Mouse (Mus musculus): ENCODE data around the gene Eif4b. TPM values are rescaled to one million over a fixed set of nuclear protein-coding genes. Genes with fewer than 3 reads are reported as not detected.
A peak's percentile ranks its signal among the peaks of the same experiment; 100 is the strongest.
"Not testable (repeated sequence)": the region's sequence is repeated elsewhere in the genome, so short reads cannot be mapped to it uniquely, and the experiment has no call there.

The Eif4b gene
- polyA plus RNA-seq, 1 experiment = 124 TPM

DNA sequence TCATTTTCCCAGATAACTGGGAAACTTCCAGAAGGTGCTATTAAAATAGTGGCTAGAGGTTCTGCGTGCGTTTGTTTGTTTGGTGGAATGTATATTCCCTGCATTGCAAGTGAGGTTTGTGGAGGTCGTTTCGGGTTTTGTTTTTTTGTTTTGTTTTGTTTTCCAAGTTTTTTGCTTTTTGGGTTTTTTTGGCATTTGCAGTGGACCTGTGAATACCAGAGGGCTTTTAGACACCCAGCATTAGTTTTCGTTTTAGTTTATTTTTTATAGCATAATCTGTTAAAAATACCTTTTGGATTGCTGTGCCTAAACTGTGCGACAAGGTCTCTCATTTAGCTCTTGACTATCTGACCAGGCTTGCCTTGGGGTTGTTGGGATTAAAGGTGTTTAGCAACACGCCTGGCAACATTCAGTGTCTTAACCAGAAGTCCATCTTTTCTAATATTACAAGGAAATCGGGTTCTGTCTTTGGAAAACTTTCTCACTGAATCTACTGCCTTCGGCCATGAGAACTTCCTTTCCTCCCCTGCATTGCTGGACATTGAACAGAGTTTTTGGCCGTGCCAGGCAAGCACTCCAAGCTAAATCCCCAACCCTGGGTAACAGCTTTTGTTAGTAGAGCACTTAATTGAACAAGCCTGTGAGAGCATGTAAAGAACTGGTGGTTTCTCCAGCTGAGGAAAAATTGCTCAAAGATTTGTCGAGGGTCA lies 1.5 kb downstream of the Eif4b start:
- peak; percentile 49 for DNase-seq
- Histone ChIP-seq H3K4me1 (ENCODE audit: control insufficient read depth, insufficient read depth, low read length) (peaks cover 11% of the 10 kb centered on the region), H3K4me3 (ENCODE audit: insufficient read depth, low read depth, low read length) (0 out of 2 replicates have a peak overlapping the region, but pooled peaks have one; percentile 17), H3K27me3 (replicated peaks; ENCODE audit: control insufficient read depth, insufficient read depth, low read length) (no peaks in the 10 kb centered on the region), H3K27ac (ENCODE audit: insufficient read depth, low read depth, low read length) (peak overlapping the region; percentile 46; the same call in 1 of the 2 replicates), H3K36me3 (ENCODE audit: control insufficient read depth, insufficient read depth, low read length) (no peaks in the 10 kb centered on the region)
- TF ChIP-seq POLR2A (IDR thresholded peaks at IDR 0.05; ENCODE audit: low read depth, low read length) (no peak), CTCF (conservative IDR thresholded peaks at IDR 0.05; ENCODE audit: insufficient read depth, insufficient read length, low read depth, low read length) (no peak)
- WGBS = 5% methylated on average over 11 of the region's 11 CpGs

DNA sequence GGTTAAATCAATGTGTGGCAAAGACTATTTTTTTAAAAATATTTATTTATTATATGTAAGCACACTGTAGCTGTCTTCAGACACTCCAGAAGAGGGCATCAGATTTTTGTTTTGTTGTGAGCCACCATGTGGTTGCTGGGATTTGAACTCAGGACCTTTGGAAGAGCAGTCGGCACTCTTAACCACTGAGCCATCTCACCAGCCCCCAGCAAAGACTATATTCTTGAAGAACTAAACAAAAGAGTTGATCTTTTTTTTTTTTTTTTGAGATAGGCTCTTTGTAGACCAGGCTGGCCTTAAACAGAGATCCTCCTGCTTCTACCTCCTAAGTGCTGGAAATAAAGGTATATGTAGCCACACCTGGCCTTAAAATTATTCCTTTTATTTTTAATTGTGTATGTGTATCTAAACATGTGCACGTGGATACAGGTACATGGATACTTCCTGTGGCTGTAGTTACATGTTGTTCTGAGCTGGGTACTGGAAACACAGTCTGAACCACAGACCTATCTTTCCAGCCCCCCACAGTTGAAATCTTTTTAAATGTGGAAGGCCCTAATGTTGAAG lies 3.6 kb downstream of the Eif4b start:
- Histone ChIP-seq H3K36me3 (ENCODE audit: control insufficient read depth, insufficient read depth, low read length) (no peaks in the 10 kb centered on the region), H3K27me3 (replicated peaks; ENCODE audit: control insufficient read depth, insufficient read depth, low read length) (no peaks in the 10 kb centered on the region), H3K27ac (ENCODE audit: insufficient read depth, low read depth, low read length) (no peak overlapping the region), H3K4me3 (ENCODE audit: insufficient read depth, low read depth, low read length) (no peak overlapping the region), H3K4me1 (ENCODE audit: control insufficient read depth, insufficient read depth, low read length) (peaks cover 18% of the 10 kb centered on the region)
- no peak for TF ChIP-seq CTCF (conservative IDR thresholded peaks at IDR 0.05; ENCODE audit: insufficient read depth, insufficient read length, low read depth, low read length)
- no peak for DNase-seq
- WGBS = 66% methylated on average over 2 of the region's 2 CpGs

DNA sequence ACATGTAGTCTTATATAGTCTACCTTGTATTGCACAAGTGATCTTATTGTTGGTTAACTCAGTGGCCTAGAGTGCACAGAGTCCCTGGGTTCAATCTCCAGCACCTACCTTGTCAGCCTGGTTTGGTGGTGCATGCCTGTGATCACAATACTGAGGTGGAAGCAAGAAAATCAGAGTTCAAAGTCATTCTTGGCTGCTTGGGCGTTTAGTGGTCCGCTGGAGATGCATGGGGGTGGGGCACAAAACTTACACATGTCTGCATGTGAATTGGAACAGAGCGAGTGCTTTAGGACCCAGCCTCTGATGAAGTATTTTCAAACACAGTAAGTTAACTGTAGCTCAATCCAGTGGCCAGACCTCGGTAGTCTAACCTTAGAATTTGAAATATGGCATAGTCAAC lies 5.6 kb downstream of the Eif4b start:
- H3K4me3 ChIP-seq (ENCODE audit: insufficient read depth, low read depth, low read length) = no peak overlapping the region

DNA sequence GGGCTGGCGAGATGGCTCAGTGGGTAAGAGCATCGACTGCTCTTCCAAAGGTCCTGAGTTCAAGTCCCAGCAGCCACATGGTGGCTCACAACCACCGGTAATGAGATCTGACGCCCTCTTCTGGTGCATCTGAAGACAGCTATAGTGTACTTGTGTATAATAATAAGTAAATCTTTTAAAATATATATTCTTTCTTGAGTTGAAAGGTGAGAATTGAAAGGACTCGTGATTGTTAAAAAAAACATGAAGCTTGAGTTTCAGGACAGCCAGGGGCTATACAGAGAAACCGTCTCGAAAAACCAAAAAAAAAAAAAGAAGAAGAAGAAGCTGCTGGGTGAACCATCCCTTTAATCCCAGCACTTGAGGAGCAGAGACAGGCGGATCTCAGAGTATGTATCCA lies 6.4 kb downstream of the Eif4b start:
- DNase-seq; H3K36me3 ChIP-seq (ENCODE audit: control insufficient read depth, insufficient read depth, low read length); H3K4me3 ChIP-seq (ENCODE audit: insufficient read depth, low read depth, low read length); H3K27ac ChIP-seq (ENCODE audit: insufficient read depth, low read depth, low read length); H3K27me3 ChIP-seq (replicated peaks; ENCODE audit: control insufficient read depth, insufficient read depth, low read length): not testable (repeated sequence)
- H3K4me1 ChIP-seq (ENCODE audit: control insufficient read depth, insufficient read depth, low read length) = peaks cover 25% of the 10 kb centered on the region
- 66% methylated on average over 8 of the region's 8 CpGs for WGBS

More for the DNA sequence above, 5.6 kb downstream of the Eif4b start:
- 43% methylated on average over 4 of the region's 4 CpGs for WGBS
- DNase-seq = no peak
- no peak overlapping the region for H3K27ac ChIP-seq (ENCODE audit: insufficient read depth, low read depth, low read length)
- H3K4me1 ChIP-seq (ENCODE audit: control insufficient read depth, insufficient read depth, low read length) = peaks cover 25% of the 10 kb centered on the region
- no peaks in the 10 kb centered on the region for H3K27me3 ChIP-seq (replicated peaks; ENCODE audit: control insufficient read depth, insufficient read depth, low read length)
- H3K36me3 ChIP-seq (ENCODE audit: control insufficient read depth, insufficient read depth, low read length) = no peaks in the 10 kb centered on the region
- no peak for TF ChIP-seq POLR2A (IDR thresholded peaks at IDR 0.05; ENCODE audit: low read depth, low read length)
- TF ChIP-seq CTCF (conservative IDR thresholded peaks at IDR 0.05; ENCODE audit: insufficient read depth, insufficient read length, low read depth, low read length) = no peak

DNA sequence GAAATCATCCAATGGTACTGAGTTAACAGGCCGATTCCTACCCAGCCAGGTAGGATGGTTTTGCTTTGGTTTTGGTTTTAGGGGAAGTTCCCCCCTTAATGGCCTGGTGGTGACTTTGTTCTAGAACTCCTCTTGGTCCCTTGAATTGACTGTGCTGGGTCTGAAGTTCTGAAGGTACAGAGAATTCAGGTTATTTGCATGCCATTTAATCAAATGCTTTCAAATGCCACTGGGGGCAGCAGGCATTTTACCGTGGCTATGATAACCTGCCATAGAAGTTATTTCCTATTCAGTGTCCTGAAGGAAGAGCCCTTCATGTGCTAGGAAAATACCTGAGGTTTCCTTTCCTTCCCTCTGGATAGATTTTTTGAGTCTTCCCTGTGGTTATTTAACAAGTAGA lies 6.9 kb downstream of the Eif4b start:
- no peak for TF ChIP-seq POLR2A (IDR thresholded peaks at IDR 0.05; ENCODE audit: low read depth, low read length)
- no peak for TF ChIP-seq CTCF (conservative IDR thresholded peaks at IDR 0.05; ENCODE audit: insufficient read depth, insufficient read length, low read depth, low read length)
- Histone ChIP-seq H3K36me3 (ENCODE audit: control insufficient read depth, insufficient read depth, low read length) (peaks cover 5% of the 10 kb centered on the region; the same call in 1 of the 2 replicates), H3K4me1 (ENCODE audit: control insufficient read depth, insufficient read depth, low read length) (peaks cover 20% of the 10 kb centered on the region), H3K27ac (ENCODE audit: insufficient read depth, low read depth, low read length) (peak overlapping the region; percentile 28; the same call in 1 of the 2 replicates), H3K27me3 (replicated peaks; ENCODE audit: control insufficient read depth, insufficient read depth, low read length) (no peaks in the 10 kb centered on the region), H3K4me3 (ENCODE audit: insufficient read depth, low read depth, low read length) (no peak overlapping the region)
- no peak for DNase-seq
- WGBS = 37% methylated on average over 2 of the region's 2 CpGs

DNA sequence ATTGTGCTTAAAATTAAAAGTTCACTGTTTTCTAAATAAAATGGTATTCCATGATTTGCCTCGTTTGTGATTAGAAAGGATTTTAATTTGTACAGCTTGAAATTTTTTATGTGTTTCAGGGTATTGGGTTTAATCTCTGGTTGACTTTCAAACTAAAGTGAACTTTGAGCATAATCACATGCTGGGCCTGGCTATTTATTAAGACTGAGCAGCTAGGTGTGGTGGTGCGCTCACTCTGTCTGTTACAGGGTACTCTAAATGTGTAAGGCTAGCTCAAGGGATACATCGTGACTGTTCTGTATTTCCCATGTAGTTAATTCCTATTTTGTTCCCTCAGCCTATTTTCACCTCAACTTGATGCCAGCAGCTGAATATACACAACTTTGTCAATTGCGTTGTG lies 8.6 kb downstream of the Eif4b start:
- H3K27me3 ChIP-seq (replicated peaks; ENCODE audit: control insufficient read depth, insufficient read depth, low read length) = no peaks in the 10 kb centered on the region
- WGBS = 52% methylated on average over 4 of the region's 4 CpGs
- peaks cover 19% of the 10 kb centered on the region for H3K4me1 ChIP-seq (ENCODE audit: control insufficient read depth, insufficient read depth, low read length)
- peak overlapping the region; percentile 67; the same call in 1 of the 2 replicates for H3K27ac ChIP-seq (ENCODE audit: insufficient read depth, low read depth, low read length)
- TF ChIP-seq POLR2A (IDR thresholded peaks at IDR 0.05; ENCODE audit: low read depth, low read length) (no peak), CTCF (conservative IDR thresholded peaks at IDR 0.05; ENCODE audit: insufficient read depth, insufficient read length, low read depth, low read length) (no peak)
- peaks cover 13% of the 10 kb centered on the region for H3K36me3 ChIP-seq (ENCODE audit: control insufficient read depth, insufficient read depth, low read length)
- peak; percentile 81 for DNase-seq
- H3K4me3 ChIP-seq (ENCODE audit: insufficient read depth, low read depth, low read length) = no peak overlapping the region

DNA sequence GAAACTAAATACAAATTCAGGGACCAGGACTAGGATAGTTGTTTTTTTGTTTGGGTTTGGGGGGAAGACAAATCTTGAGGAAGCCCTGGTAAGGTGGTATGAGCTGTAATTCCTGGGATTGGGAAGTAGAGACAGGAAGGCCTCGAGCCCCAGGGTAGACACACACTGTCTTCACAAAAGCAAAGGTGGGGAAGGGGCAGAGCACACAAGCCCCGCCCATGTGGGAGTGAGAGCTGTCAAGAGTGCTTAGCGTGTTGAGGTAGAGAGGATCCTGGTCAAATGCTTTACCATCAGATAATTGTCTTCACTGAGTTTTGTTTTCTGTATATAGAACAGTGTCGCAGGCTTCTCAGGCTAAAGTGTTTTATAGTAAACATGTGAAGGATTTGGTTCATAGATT lies 9.5 kb downstream of the Eif4b start:
- peaks cover 19% of the 10 kb centered on the region for H3K4me1 ChIP-seq (ENCODE audit: control insufficient read depth, insufficient read depth, low read length)
- H3K4me3 ChIP-seq (ENCODE audit: insufficient read depth, low read depth, low read length) = no peak overlapping the region
- H3K36me3 ChIP-seq (ENCODE audit: control insufficient read depth, insufficient read depth, low read length) = peaks cover 19% of the 10 kb centered on the region
- TF ChIP-seq POLR2A (IDR thresholded peaks at IDR 0.05; ENCODE audit: low read depth, low read length) (no peak), CTCF (conservative IDR thresholded peaks at IDR 0.05; ENCODE audit: insufficient read depth, insufficient read length, low read depth, low read length) (no peak)
- H3K27ac ChIP-seq (ENCODE audit: insufficient read depth, low read depth, low read length) = peak overlapping the region; percentile 63; the same call in 1 of the 2 replicates
- no peak for DNase-seq
- 66% methylated on average over 4 of the region's 4 CpGs for WGBS
- H3K27me3 ChIP-seq (replicated peaks; ENCODE audit: control insufficient read depth, insufficient read depth, low read length) = no peaks in the 10 kb centered on the region

All from kidney, adult 2 months (tissue).